Mouse (Mus musculus): ENCODE results near the gene Arhgap27.

Arhgap27 gene

DNA sequence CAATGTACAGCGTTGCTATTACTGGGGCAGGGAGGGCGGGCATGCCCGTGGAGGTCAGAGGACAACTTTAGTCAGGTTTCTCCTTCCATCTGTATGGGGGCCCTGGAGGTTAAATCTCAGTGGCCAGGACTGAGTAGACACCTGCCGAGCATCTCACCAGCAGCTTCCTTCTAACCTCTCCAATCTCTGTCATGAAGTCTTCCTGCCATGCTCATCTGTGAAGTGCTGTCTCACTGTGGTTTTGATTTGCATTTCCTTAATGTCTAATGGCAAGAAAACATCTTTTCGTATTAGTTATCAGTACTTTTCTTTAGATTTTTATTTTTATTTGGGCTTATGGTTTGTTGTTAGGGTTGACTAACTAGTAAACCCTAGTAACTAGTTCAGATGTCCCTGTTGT lies 17.0 kb upstream of the Arhgap27 start:
- DNase-seq, result no peak

DNA sequence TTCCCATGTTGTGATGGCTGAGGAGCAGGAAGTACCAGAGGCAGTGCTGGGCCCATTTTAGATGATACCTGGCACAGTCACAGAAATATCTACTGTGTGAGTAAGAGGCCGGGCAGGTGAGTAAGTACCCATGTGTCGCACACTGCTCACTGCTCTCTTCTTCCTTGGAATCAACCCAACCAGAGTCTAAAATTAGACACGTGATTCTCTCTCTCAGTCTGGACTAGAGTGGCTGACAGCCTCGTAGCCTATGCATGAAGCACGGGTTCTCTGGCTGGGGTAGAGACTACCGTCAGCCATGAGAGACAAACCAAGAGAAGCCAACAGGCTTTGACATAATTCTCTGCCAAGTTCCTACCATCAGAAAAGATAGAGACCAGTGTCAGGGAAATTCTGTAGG lies 14.8 kb upstream of the Arhgap27 start:
- DNase-seq, result no peak

DNA sequence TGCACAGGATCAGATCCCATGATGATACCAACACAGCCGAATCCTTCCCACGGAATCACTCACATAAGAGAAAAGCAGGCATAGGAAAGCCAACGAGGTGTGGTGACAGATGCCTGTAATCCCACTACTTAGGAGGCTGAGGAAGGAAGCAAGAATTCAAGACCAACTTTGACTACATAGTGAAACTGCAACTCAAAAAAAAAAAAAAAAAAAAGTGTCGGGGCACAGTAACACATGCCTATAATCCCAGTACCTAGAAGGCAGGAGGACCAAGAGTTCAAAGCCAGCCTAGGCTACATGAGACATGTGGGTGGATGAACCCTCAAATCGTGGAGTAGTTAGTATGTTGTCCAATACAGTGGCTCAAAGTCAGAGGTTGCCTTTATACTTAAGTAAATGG lies 12.3 kb upstream of the Arhgap27 start:
- no peak for DNase-seq

DNA sequence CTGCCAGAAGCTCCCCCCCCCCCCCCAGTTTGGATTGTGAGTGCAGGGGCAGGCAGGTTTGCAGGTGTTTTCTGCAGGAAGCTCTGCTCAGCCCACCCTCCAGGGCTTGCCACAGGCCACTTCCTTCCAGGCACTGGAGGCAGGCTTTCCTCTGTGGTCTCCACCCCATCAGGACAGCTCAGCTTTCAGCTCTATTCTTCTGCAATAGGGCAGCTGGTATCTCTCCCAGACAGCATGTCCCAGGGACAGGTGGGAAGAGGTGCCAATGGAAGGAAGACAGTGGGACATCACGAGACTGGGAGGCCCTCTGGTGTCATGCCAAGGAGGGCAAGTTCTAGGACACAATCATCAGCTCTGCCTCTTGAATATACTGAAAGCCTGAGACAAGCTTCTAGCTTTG lies 11.8 kb upstream of the Arhgap27 start:
- DNase-seq, result peak; percentile 42 to 51

DNA sequence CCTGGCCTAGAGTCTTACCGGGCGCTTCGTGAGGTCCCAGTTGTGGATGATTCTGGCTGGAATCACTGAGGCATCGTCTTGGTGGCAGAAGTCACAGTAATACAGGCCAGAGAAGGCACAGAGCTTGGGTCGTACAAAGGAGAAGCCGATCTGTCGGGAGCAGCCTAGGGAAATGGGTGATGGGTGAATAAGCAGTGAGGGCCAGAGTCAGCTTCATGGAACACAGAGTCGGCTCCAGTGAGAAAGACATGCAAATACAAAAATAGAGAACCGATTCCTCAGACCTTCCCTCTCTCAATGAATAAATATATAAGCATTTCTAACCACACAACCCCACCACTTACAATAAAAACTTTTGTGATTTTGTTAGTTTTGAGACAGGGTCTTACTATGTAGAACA lies 10.4 kb upstream of the Arhgap27 start:
- peak; percentile 62 to 63 for DNase-seq

DNA sequence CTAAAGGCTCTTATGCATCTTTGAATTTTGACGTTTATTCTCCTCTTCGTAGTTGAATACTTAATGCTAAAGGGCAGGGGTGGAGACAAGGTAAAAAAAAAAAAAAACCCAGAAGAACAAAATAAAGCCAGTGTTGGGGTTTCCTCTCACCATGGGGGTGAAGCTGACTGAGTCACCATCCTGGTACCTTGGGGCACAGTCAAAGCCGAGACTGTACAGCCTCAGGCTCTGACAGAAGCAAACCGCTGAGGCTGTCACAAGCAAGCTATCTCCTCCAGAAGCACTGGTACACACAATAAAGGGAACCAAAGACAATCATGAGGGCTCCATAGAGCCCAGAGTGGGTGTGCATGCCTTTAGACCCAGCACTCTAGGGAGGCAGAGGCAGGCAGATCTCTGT lies 9.1 kb upstream of the Arhgap27 start:
- DNase-seq, result peak; percentile 45 to 50

DNA sequence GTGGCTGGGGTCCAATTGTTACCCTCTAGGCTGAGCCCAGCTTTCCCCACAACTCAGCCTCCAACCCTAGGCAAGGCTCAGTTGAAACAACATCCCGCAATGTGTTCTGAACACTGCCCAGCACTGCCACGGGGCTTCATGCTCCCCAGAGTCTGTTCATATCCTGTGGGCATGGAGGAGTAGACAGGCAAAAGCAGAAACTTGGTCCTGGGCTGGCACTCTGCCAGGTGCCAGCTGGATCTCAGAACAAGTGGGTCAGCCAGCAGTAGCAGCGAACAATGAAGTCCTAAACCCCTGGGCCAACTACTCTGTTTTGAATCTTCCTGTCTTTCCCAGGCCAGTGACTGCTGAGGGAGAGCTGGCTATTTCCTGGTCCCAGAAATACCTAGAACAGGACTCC lies 8.6 kb upstream of the Arhgap27 start:
- peak; percentile 55 to 60 for DNase-seq

DNA sequence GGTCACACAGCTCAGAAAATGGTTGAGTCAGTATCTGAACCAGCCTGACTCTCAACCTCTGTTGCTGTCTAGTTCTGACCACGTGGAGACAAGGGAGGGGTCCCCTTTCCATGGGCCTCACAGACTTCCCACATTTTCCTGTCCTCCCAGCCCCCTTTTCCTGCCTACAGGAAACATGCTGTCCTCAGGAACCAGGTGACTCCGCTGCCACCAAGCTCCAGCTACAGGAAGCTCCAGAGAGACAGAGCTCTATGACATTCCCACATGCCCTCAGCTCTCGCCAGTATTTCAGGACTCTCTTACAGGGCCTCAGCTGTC lies 7.7 kb upstream of the Arhgap27 start:
- no peak for DNase-seq

DNA sequence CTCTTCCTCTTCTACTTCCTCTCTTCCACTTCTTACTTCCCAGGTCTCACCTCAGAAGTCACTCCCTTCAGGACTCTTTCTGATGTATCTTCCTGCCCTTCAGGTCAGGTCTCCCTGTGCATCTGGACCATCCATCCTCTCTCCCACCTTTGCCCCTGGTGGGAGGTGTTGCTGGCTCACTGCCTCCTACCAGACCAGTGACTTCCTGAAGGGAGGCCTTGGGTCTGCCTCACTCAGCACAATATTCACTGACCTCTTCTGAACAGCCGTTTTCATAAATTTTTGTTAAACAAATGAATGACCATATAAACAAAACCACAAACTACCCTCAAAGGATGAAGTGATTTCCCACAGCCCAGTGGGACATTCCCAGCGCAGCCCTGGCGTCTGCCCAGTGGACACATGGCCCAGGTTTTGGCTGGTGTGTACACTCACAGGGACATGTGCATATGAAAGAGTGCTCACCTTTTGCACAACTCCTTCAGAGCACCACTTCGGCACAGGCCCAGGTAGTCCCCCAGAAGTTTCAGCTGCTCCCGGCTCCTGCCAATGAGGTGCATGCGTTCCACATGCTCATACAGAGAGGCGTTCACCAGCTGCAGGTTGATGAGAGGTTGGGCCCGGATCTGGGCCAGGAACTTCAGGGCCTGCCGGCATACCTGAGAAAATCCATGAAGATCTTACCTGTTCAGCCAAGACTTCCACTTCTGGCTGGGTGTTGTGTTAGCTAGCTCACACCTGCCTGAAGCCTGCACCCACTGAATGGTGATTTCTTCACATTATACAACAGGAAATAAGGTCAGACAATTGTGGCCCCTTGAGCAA lies 7.1 kb upstream of the Arhgap27 start:
- DNase-seq, result no peak

DNA sequence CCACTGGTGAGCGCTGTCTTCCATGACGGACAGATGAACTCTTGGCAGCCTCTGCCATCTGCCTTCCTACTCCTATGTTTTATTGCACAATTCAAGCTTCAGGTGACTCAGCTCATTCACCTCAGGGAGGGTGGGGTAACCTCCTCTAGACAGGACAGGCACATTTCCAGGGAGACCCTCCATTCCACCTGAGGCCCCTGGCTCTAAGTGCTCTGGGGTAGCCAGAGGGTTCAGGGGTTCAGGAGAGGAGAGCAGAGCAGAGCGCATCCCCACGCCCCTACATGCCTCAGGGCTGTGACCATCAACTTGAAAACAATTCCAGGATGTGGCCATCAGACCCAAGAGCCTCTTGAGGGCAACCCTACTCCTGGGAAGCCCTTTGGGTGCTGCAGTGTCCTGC lies 2.0 kb upstream of the Arhgap27 start:
- no peak for DNase-seq

DNA sequence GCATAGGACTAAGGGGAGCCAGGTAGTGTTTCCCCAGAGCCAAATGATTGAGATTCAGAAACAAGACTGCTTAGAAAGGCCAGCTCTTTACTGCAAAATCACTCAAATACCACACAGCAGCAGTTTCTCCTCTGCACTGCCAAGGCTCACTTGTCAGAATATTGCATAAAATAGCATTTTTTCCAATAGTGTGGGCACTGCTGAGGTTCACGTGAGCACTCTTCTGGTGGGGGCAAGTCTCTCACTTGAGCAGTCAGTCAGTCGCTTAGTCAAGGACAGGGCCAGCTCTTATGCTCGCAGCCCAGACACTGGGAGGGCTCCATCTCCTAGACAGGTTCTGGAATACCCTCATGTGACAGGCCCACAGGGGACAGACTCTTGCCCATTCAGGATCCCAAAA lies 1.5 kb upstream of the Arhgap27 start:
- no peak for DNase-seq

DNA sequence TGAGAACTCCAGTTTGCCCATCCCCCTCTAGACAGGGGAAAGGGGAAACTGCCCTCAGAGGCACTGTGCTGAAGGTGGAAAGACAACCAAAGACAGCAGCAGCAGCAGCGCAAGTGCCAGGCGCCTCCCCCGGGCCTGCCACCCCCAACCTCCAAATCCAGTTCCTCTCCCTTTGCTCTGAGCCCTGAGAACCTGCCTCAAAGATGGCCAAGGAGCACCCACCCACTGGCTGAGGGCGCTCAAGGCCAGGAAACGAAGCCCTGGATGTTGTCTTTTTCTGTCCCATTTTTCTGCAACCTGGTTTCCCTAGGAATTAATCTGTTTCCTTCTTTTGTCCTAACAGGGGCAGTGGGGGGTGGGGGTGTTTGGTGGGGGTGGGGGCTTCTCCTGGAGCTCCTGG lies 843 bp upstream of the Arhgap27 start:
- DNase-seq, result no peak

DNA sequence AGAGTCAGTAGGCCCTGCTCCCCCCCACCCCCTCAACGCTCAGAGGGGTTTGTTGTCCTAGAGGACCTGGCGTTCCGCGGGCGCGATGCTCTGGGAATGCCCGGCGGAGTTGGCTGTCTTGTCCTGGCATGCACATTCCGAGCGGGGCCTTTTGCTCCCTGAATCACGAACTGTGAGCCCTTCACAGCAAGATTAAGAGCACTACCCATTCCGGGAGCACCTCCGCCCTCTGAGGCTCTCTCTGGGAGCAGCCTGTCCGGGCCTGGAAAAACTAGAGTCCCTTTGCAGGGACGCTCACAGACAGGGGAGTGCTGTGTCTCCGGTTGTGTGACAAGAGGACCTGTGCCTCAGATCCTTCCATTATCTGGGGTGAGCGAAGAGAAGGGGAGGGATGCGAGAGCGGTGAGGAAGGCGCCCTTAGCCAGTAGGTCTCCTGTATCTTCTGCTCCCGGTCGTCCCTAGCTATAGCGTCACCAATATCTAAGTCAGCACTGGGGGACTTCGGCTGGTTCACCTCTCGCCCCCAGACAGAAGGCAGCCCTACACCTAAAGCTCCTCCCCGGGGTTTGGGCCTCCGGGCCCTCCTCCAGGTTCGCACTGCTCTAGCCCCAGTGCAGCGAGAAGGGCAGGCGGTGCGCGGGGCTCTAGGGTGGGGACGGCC lies 841 bp downstream of the Arhgap27 start:
- no peak for DNase-seq

DNA sequence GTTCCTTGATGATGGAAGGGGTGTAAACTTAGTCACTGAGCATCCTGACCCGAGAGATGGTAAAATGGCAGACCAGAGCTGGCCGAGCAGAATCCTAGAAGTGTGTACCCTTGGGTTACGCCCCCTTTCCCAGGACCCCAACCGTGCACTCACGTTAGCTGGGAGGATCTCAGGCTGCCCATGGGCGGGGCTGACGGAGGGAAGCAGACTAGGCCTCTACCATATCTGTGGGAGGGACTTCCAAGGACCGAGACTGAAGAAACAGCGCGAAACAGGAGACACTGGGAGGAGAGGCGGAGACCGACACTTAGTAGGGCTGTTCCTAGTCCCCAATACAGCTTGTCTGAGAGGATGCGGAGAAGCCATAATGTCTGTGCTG lies 1.4 kb downstream of the Arhgap27 start:
- DNase-seq, result peak in 1 of 2 experiments; percentile 19

DNA sequence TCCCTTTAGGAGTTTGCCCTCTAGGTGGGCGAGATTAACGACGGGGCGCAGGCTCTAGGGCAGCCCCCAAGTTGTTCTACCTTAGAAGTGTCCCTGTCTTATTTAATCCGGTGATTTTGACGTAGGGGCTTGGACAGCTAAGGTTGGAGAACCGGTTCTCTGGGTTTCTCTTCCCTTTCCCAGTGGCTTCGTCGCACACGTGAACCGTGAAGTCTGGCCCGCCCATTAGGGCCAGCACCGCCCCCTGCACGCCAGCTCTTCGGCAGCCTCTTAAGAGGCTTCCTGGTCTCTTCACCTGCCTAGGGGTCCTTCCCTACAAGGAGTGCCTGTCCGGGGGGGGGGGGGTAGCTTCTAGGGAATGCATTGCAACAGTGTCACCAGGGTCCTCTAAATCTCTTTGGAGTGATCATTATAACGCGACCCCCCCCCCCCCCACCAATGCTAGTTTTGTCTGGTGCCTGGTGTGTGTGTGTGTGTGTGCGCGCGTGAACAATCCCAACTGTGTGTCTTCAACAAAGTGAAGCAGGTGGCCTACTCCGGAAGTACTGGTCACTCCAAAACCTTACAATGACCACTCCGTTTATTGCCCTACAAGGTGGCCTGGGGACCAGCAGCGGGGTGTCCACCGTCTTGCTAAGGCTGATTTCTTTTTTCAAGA lies 2.0 kb downstream of the Arhgap27 start:
- DNase-seq, result peak; percentile 64 to 65

DNA sequence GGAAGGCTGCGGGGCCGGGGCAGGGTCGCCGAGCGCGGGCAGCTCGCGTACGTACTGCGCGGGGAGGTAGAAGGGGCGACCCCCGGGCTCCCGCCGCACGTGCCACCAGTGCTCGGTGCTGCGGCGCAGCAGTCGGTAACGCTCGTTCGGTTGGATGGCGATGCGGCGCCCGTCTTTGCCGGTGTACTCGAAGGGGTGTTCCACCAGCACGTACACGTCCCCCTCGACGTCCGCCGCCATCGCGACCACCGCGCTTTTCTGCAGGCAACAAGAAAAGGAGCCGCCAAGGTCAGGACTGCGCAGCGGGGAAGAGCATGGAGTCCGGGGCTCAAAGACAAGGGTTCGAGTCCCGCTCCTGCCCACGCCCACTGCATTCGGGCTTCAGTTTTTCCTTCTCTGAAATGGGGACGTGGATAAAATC lies 2.8 kb downstream of the Arhgap27 start:
- peak in 1 of 2 experiments; percentile 45 for DNase-seq

DNA sequence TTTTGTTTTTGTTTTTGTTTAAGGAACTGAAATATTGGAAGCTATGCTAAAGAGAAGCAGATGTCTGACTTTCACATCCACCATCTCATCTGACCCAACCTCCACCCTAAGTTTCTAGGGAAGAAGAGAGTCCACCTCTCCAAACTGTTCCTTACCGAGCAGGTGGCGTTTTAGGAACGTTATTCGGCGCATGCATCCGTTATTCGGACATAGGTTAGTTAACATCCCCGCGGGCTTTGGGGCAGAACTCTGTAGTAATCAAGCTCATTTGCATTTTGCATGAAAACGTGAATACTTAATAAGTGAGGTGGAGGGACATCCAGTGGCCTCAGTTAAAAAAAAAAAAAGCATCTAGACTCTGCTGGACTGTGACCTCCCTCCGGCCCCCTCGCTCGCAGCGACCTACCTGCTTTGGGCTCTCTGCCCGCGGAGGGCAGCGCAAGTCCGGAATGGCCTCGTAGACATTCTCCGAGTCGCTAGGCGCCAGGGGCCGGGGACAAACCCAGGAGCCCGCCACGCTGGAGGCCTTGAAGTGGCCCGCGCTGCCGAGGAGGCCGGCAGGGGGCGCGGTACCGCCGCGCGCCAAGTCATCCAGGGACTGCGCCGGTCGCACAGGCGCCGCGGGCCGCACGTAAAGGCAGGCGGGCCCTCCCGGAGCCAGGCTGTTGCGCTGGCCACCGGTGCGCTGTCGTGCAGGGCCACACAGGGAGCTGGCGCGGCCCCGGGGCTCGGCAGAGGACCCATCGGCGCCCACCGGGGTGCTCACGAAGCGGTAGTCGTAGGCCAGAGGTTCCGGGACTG lies 3.5 kb downstream of the Arhgap27 start:
- peak; percentile 90 to 92 for DNase-seq

DNA sequence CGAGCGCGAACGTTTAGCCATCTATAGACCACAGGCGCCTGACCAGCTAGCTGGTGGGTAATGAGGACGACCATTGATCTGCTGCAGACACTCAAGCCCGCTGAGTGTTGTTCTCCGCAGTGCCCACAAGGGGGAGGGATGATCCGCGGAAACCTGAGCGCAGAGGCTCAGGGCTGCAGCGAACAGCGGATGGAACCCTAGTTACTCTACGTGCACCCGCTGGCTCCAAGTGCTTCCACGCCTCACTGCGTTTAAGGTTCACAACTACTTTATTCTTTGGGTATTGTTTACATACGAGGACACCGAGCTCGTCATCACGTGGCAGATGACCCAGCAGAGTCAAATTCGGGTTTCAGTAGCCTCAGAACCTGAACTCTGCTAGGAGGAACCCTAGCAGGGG lies 4.4 kb downstream of the Arhgap27 start:
- DNase-seq, result peak; percentile 83 to 85

DNA sequence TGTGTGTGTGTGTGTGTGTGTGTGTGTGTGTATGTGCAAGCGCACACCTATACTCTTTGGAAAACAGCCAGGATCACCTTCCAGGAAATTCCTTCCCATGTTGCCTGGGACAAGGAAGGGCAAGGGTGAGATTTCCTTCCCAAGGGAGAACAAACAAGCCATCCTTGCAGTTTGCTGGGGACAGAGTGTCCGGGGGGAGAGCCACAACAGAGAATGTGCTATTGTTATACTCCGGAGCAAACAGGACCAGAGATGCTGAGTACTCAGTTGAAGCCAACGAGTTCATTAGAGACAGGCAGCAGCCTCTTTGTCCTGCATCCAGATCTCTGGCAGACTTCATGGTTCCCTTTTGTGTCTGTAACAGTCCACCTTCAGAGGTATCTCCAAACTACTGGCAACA lies 5.2 kb downstream of the Arhgap27 start:
- DNase-seq, result no peak

DNA sequence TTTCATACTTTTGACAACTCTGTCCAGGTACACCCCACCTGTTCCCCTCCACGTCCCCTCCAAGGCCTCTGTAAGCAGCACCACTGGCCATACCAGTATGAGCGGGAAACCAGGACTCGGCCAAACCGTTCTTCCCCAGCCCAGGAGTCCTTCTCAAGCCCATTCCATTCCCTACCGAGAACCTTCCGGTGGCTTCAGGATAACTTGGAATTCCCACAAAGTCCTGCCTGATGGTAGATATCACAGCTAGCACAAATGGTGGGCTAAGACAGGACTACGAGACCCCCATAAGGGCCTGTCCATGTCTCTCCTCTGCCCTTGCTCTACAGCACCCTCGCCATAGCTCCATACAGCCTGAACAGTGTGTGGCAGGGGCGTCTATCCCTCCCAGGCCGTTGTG lies 5.8 kb downstream of the Arhgap27 start:
- no peak for DNase-seq

DNA sequence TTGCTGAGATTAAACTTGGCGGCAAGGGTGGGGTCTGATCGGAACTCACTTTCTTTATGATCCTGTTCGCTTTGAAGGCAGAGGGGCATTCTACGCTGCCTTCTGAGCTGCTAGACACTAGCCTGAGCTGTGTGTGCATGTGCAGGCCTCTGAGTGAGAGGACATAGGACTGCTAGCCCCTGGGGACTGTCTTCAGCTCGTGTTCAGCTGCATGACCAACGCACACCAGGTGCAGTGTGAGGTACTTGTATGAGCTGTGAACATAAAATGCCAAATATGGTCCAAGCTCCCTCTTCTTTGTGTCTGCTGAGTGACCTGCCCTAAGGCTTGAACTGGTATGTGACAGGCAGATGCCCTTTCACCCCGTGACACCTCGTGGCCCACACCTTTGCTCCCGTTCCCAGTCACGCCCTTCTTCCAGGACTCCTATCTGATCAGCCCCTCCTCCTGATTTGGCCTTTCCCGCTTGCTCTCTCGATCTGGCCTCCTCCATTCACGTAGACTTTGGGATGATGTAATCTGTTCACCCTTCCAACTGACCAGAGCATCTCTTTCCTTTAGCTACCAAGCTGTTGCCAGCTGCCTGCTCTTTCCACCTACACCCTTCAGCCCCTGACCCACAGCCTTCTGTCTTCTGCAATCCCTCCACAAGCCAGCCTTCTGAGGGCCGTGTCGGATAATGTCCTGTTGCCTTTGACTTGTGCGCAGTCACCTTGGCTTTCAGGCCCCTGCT lies 6.4 kb downstream of the Arhgap27 start:
- no peak for DNase-seq

DNA sequence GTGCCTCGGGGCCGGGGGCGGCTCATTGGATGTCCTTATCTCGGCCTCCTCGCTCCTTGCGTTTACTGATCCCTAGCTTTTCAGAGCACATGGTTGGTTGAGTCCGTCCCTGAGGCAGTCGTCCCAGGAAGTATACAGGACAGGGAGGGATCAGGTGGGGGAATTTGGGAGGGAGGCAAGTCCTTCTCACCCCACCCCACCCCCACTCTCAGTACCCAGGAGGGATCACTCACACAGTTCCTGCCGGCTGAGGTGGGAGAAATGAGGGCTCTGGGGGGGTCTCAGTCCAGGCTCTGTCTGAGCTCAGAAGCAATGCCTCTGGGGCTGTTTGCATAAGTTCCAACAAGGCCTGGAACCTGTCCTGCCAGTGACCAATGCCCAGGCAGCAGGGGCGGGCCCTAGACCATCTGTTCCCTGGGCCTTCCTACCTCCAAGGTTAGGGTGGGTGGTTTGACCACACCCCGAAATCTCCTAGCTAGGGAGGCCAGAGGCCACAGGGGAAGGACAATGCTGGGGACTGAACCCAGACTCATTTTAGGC lies 7.4 kb downstream of the Arhgap27 start:
- no peak for DNase-seq

All from B cell, adult 2 months (primary cell).